Mouse (Mus musculus) gastrocnemius, postnatal 10 days (tissue): ENCODE results near the gene Angel1. TPM values are rescaled to one million over a fixed set of nuclear protein-coding genes. Genes with fewer than 3 reads are reported as not detected.

Source experiments
- DNase-seq: peaks from one replicate; pipeline ENCODE4 v3.0.0; 2021; ENCODE audit warnings: mixed read lengths
- total RNA-seq, 2 experiments: library from RNA; stranded (reverse); gene quantifications; 2 replicates each; pipeline ENCODE4 v1.2.3; 2021

Gene Angel1
- total RNA-seq, 2 experiments from 2014 or later, result 5.8 to 6.3 TPM

- DNase-seq, result no peak
Measured at GRCm38 (mm10) chr12:86679546-86679930, 46.7 kb downstream of the Angel1 start.

GRCm38 (mm10) chr12:86678591-86679545 lies 47.4 kb downstream of the Angel1 start, which contains the start of gene Vash1:
TSS of gene Vash1 (plus strand) at chr12:86678700.
- peak; percentile 76 for DNase-seq

GRCm38 (mm10) chr12:86672507-86672906 lies 53.8 kb downstream of the Angel1 start:
- no peak for DNase-seq

GRCm38 (mm10) chr12:86672105-86672504 lies 54.2 kb downstream of the Angel1 start:
- DNase-seq, result no peak

GRCm38 (mm10) chr12:86668404-86668803 lies 57.9 kb downstream of the Angel1 start:
- no peak for DNase-seq

GRCm38 (mm10) chr12:86665656-86666055 lies 60.6 kb downstream of the Angel1 start:
- DNase-seq, result no peak

- no peak for DNase-seq
Measured at GRCm38 (mm10) chr12:86660466-86660865, 65.8 kb downstream of the Angel1 start.

- no peak for DNase-seq
Measured at GRCm38 (mm10) chr12:86659447-86659968, 66.8 kb downstream of the Angel1 start.

- DNase-seq, result peak; percentile 92
Measured at GRCm38 (mm10) chr12:86652570-86653041, 73.7 kb downstream of the Angel1 start.

GRCm38 (mm10) chr12:86651301-86651860 lies 74.9 kb downstream of the Angel1 start:
- no peak for DNase-seq

Other genes with a start within 250 kb of the Angel1 start
- 10 to 100 TPM; 29.9 to 34.5 TPM for gene Vash1, start 47.8 kb downstream of the Angel1 start, total RNA-seq
- not detected for gene Lrrc74a, start 7.9 kb upstream of the Angel1 start, total RNA-seq
- 10 to 100 TPM; 42.9 to 46.7 TPM for gene Irf2bpl, start 158.3 kb upstream of the Angel1 start, total RNA-seq
- gene Cipc, start 220.6 kb upstream of the Angel1 start, total RNA-seq, result 10 to 100 TPM; 17.5 to 22.8 TPM